ENCODE assay signal across 16 mouse cellular contexts in genomic region chr1:61300491-61300890, GRCm38 (mm10).
DNase-seq lines count a peak whose midpoint lies in the region; ATAC-seq and TF ChIP-seq lines count a peak whose summit lies in the region.
"Had no signal": no experiment of that assay in that cellular context is flagged by ENCODE, and none has a peak within 500 bp of the region (broad histone marks: within the 10 kb centered on the region; RNA-seq: fewer than 3 reads in every experiment).

No protein-coding gene starts in this region.

- H3K4me3 ChIP-seq in liver, postnatal 0 days (ENCODE audit: low read depth, low read length), result no peak overlapping the region
- H3K4me3 ChIP-seq in liver, embryonic 11.5 days (ENCODE audit: low read depth, low read length), result no peak overlapping the region
- no peak overlapping the region for H3K4me3 ChIP-seq in brown adipose tissue, adult 24 weeks (ENCODE audit: insufficient read depth, low read depth, low read length)
- no peak overlapping the region for H3K4me3 ChIP-seq in forebrain, embryonic 15.5 days
- H3K4me3 ChIP-seq: erythroblast, embryonic 14.5 days; heart, embryonic 15.5 days had no signal

- TF ChIP-seq CTCF in liver, postnatal 0 days (IDR thresholded peaks at IDR 0.05; ENCODE audit: low read depth), result no peak
- TF ChIP-seq CTCF in brain, embryonic 14.5 days (IDR thresholded peaks at IDR 0.05; ENCODE audit: borderline replicate concordance, extremely low read depth, insufficient read depth, insufficient read length), result no peak

- TF ChIP-seq POLR2A in brain, embryonic 14.5 days (IDR thresholded peaks at IDR 0.05; ENCODE audit: borderline replicate concordance, extremely low read depth, insufficient read depth, insufficient read length, poor library complexity, severe bottlenecking), result no peak

- 67% methylated on average over 4 of the region's 4 CpGs for WGBS in liver, postnatal 0 days (ENCODE audit: insufficient replicate concordance)
- 70% methylated on average over 4 of the region's 4 CpGs for WGBS in liver, embryonic 11.5 days
- 31% methylated on average over 4 of the region's 4 CpGs for WGBS in forebrain, embryonic 15.5 days

- DNase-seq in liver, postnatal 0 days, result no peak
- no peak for DNase-seq in liver, embryonic 11.5 days (ENCODE audit: low spot score)
- DNase-seq in brain, embryonic 14.5 days (ENCODE audit: low read depth), result peak; percentile 46
- DNase-seq in testis, postnatal 14 days (ENCODE audit: low spot score), result no peak
- DNase-seq: adrenal gland, adult 8-10 months; cerebellum, adult 9-10 months; heart, adult 18-20 months; kidney, adult 9 months; kidney, postnatal 4 days had no signal

- H3K4me1 ChIP-seq in liver, postnatal 0 days (ENCODE audit: insufficient read depth), result no peaks in the 10 kb centered on the region
- H3K4me1 ChIP-seq in liver, embryonic 11.5 days (replicated peaks; ENCODE audit: control insufficient read depth, insufficient read depth, low read length), result no peaks in the 10 kb centered on the region
- H3K4me1 ChIP-seq in brown adipose tissue, adult 24 weeks (ENCODE audit: control insufficient read depth, insufficient read depth, insufficient read length, low read length), result peaks cover 10% of the 10 kb centered on the region
- H3K4me1 ChIP-seq in forebrain, embryonic 15.5 days, result peaks cover 49% of the 10 kb centered on the region

- no peaks in the 10 kb centered on the region for H3K27me3 ChIP-seq in liver, postnatal 0 days (ENCODE audit: insufficient read depth, low read length)
- no peaks in the 10 kb centered on the region for H3K27me3 ChIP-seq in liver, embryonic 11.5 days (replicated peaks; ENCODE audit: control insufficient read depth, insufficient read depth, low read length)
- peaks cover 10% of the 10 kb centered on the region; the same call in 1 of the 2 replicates for H3K27me3 ChIP-seq in forebrain, embryonic 15.5 days
- H3K27me3 ChIP-seq: heart, embryonic 15.5 days had no signal

- no peak overlapping the region for H3K9ac ChIP-seq in liver, postnatal 0 days (replicated peaks)
- H3K9ac ChIP-seq in liver, embryonic 11.5 days (ENCODE audit: low read depth, low read length), result no peak overlapping the region
- H3K9ac ChIP-seq in forebrain, embryonic 15.5 days (replicated peaks), result no peak overlapping the region
- H3K9ac ChIP-seq: heart, embryonic 15.5 days had no signal

- 0 out of 2 replicates have a peak, but pooled peaks have one; percentile 21 for ATAC-seq in liver, postnatal 0 days
- no peak for ATAC-seq in liver, embryonic 11.5 days (replicated peaks; ENCODE audit: low FRiP score)
- peak; percentile 18; the same call in 1 of the 2 replicates for ATAC-seq in forebrain, embryonic 15.5 days (replicated peaks)
- ATAC-seq in megakaryocyte progenitor cell, adult 5-6 weeks (replicated peaks; ENCODE audit: poor library complexity), result no peak
- ATAC-seq: CD4-positive, CD25-positive, alpha-beta regulatory T cell, adult 4 months; inflammation-experienced regulatory T-cells, adult 6 months had no signal

- no peaks in the 10 kb centered on the region for H3K9me3 ChIP-seq in liver, postnatal 0 days (ENCODE audit: low read length)
- no peaks in the 10 kb centered on the region for H3K9me3 ChIP-seq in liver, embryonic 11.5 days (ENCODE audit: control insufficient read depth, low read length)
- H3K9me3 ChIP-seq in forebrain, embryonic 15.5 days, result no peaks in the 10 kb centered on the region
- H3K9me3 ChIP-seq: heart, embryonic 15.5 days had no signal

- no peak overlapping the region for H3K4me2 ChIP-seq in liver, postnatal 0 days (ENCODE audit: low read depth, low read length)
- no peak overlapping the region for H3K4me2 ChIP-seq in liver, embryonic 11.5 days
- H3K4me2 ChIP-seq in forebrain, embryonic 15.5 days (replicated peaks), result no peak overlapping the region
- H3K4me2 ChIP-seq: heart, embryonic 15.5 days had no signal

- H3K36me3 ChIP-seq in liver, postnatal 0 days (replicated peaks; ENCODE audit: insufficient read depth, low read length), result no peaks in the 10 kb centered on the region
- H3K36me3 ChIP-seq in liver, embryonic 11.5 days (ENCODE audit: control insufficient read depth, insufficient read depth, low read length), result no peaks in the 10 kb centered on the region
- H3K36me3 ChIP-seq in forebrain, embryonic 15.5 days, result no peaks in the 10 kb centered on the region
- H3K36me3 ChIP-seq: heart, embryonic 15.5 days had no signal

- no peak overlapping the region for H3K27ac ChIP-seq in liver, postnatal 0 days (ENCODE audit: low read depth)
- no peak overlapping the region for H3K27ac ChIP-seq in liver, embryonic 11.5 days (ENCODE audit: low read depth, low read length)
- H3K27ac ChIP-seq in brown adipose tissue, adult 24 weeks (replicated peaks; ENCODE audit: low read depth, low read length), result peak overlapping the region; percentile 14; the same call in 1 of the 2 replicates
- H3K27ac ChIP-seq in forebrain, embryonic 15.5 days (replicated peaks), result peak overlapping the region; percentile 24
- H3K27ac ChIP-seq: heart, embryonic 15.5 days had no signal

- no peak for TF ChIP-seq EP300 in liver, postnatal 0 days (IDR thresholded peaks at IDR 0.05; ENCODE audit: low read depth)

Comparison
In these comparisons a context has a peak if more than half of its experiments do, and no peak if none do; other contexts are left out.
1. ATAC-seq: peak in liver, postnatal 0 days (single experiment) and forebrain, embryonic 15.5 days (single experiment); none in liver, embryonic 11.5 days (single experiment) and megakaryocyte progenitor cell, adult 5-6 weeks (single experiment).
2. H3K27ac ChIP-seq: peak in brown adipose tissue, adult 24 weeks (single experiment) and forebrain, embryonic 15.5 days (single experiment); none in liver, postnatal 0 days (single experiment) and liver, embryonic 11.5 days (single experiment).